Mouse (Mus musculus): ENCODE measurements around the gene Spry2.
A peak's percentile ranks its signal among the peaks of the same experiment; 100 is the strongest.

Gene Spry2

DNA sequence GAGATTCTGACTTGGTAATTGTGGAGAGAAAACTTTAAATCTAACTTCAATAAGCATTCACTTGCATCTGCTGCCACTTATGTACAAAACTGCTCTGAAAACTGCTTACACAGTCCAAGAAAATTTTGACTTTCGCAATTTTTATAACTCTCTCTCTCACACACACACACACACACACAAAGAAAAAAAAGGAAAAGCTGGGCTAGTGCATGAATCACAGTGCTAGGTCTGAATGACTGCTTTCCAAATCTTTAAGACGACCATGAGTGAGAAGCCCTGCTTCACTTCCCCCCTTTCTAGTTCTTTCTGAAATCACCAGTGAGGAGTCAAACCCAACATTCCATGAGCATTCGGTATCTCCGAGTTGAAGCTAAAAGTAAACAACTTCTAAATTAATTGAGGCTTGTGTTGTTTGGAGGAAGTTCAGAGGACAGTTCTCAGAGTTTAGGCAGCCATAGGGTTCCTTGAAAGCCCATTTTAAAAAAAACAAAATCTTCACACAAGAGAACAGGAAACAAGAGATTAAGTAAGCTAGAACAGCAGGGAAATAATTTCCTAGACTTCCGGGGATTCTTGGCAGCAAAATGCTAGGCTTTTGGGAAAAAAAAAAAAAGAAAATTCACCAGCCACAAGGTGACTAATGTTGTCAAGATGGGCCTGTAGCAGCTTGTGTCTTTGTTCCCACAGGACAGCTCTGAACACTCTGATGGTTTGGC lies 5.9 kb downstream of the Spry2 start:
- no peak for DNase-seq

DNA sequence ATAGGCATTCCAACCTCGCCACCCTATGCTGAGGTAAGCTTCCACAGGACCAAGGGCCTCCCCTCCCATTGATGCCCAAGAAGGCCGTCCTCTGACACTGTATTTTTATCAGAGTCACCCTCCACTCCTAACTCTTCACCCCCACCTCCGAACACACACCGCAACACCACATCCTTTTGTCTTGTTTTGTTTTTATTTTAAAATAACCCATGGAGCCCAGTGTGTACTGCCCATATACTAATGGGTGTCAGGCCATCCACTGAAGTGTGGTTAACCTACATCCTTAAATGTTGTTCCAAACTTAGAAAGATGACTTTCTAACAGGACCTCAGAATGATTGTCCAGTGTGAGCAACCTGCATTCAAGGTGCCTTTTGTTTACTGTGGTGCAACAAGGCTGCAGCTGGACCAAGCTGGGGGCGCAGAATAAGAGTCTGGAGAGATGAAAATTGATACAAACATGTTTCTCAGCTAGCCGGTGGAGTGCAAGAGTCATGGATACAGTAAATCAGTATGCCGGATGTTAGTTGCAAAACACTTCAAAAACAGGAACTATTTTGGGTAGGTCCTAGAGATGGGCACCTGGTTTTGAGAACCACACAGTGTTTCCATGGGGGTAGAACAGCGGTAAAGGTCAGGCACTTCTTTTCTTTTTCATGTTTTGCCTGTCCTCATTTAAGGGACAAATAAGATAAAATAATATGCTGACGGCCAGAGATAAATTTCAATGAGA lies 9.8 kb downstream of the Spry2 start:
- no peak for DNase-seq

DNA sequence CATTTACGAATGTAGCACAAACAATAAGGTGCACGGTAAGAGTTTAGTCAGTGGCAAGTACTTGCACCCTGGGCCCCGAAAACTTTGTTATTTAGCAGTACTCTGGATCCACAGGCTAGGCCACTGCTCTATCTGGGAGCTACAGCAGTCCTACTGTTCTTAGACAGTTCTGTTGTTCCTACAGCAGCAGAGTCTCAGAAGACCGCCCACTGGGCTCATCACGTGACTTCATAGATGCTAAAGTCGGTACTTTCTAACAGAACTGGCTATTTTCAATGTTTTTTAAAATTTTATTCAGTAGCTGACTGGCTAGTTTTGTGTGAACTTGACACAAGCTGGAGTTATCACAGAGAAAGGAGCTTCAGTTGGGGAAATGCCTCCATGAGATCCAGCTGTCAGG lies 11.4 kb downstream of the Spry2 start:
- DNase-seq = no peak

GRCm38 (mm10) chr14:105883215-105883614 lies 13.4 kb downstream of the Spry2 start:
- no peak for DNase-seq

DNA sequence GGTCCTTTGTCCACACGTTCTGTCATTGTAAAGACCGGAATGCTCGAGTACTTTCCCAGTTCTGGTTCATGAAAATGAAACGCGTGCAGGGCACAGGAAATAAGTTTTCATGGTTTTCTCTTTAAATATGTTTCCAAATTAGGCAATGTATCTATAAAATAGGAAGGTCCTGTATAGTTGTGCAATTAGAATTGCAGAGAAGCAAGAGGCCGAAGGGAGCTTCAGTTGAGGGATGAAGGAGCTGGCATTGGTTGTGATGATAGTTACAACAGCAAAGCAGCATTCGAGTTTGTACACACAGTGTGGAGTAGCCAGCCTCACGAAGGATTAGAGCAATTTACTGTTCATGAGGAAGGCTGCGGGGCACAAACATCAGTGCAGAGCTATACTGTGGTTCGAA lies 18.3 kb downstream of the Spry2 start:
- DNase-seq = no peak

DNA sequence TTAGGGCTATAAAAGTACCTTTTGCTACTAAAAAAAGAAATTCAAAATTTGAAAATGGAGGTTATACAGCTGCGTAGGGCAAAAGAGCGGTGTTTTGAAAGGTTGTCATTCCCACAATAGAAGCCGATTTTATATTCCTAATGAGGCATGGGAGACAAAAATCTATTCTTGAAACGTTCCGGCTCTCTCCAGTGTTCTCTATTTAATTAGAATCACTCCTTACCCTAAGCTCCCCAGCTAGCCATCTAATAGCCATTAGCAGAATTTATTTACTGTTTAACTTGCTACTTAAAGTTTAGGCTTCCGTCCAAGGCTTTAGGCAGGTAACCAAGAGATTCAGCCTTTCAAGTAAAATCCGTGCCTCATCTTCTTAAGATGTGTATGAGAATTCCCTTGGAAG lies 20.2 kb downstream of the Spry2 start:
- DNase-seq = no peak

GRCm38 (mm10) chr14:105870370-105870936 lies 26.2 kb downstream of the Spry2 start:
- DNase-seq = peak; percentile 19

- no peak for DNase-seq
Observed at GRCm38 (mm10) chr14:105865381-105865938, 31.2 kb downstream of the Spry2 start.

- DNase-seq = no peak
Observed at GRCm38 (mm10) chr14:105862199-105862598, 34.4 kb downstream of the Spry2 start.

GRCm38 (mm10) chr14:105860920-105861319 lies 35.7 kb downstream of the Spry2 start:
- peak; percentile 7 for DNase-seq

DNA sequence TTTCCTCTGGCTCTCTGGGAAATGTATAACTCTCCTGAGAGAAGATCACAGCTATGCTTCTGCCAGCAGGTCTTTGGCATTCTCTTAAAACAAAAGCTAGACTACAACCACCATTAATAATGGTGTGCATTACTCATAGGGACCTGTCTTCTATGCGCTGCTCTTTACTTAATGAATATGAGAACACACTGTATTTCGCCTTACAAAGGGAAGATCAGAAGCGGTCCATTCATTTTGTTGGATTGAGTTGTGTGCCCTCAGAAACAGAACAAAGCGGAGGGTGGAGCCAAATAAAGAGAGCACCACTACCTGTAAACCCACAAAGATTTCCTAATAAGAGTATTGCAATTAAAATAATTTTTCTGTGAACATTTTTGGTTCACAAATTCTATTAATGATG lies 36.3 kb downstream of the Spry2 start:
- no peak for DNase-seq

DNA sequence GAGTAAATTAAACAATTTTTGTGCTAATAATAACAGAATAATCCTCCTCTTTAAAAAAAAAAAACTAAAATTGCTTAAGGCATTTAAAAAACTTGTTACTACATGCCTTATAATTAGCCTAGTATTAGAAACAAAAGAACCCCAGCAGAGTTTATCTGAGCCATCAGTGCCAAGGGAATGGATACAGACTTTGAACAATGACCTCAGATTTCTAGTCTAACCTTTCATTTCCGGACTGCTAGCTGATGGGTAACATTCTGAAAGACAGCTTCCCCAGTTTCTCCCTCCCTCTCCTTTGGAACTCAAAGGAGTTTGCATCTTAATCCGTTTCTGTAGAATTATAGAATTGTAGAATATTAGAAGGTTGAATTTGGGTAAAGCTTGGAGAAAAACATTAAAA lies 36.7 kb downstream of the Spry2 start:
- no peak for DNase-seq

DNA sequence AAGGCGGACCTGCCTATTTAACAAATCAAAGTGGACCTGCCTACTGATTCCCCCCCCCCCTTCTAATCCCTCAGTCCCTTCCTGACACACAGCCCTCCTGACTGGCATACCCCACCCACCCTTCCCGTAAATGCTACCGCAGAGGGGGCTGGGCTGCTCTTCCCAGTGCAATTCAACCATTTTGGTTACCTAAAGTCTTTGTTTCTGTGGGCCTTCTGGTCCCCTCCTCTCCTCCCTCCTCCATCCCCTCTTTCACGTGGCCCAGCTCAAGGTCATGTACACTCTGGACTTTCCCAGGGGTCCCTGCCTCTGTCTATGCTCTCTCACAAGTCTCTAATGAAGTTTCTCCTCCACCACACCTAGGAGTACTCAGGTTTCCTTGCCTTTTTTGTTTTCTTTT lies 37.3 kb downstream of the Spry2 start:
- no peak for DNase-seq

DNA sequence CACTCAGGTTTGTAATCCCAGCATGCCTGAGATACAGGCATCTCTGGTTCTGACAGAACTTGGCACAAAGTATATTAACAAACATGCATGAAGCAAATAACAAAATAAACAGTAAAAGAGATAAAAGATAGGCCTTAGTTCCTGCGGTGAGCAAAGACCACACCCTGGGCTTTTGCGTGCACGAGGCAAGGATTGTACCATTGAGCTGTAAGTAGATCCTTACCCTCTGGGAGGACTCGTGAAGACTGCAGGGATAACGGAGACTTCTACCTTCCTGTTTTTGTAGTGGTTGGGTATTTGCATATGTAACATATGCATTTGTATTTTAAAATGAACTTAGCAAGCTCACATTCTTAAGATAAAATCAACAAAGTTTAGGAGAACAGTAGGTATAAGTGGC lies 37.7 kb downstream of the Spry2 start:
- DNase-seq = no peak

GRCm38 (mm10) chr14:105851359-105852067 lies 45.1 kb downstream of the Spry2 start:
- peak; percentile 7 for DNase-seq
